Mouse (Mus musculus): ENCODE data around the gene Mafk. TPM values are rescaled to one million over a fixed set of nuclear protein-coding genes. Genes with fewer than 3 reads are reported as not detected.

The Mafk gene
- total and polyA plus RNA-seq, 3 experiments, result 16.4 to 24.1 (median 23.6) TPM

DNA sequence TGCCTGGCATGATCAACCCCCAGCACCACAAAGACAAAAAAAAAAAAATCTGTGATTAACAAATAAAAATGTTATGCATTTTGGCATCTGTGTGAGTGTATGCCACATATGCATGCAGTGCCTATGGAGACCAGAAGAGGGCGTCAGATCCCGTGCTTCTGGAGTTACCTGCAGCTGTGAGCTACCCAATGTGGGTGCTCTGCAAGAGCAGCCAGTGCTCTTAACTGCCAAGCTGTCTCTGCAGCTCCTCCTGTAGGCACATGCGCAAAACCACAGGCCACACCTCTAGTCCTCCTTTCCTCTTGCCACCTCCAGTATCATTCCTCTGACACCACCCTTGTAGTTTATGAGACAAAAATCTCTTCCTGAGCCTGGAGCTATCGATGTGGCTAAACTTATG, 18.1 kb downstream of the Mafk start:
- no peak overlapping the region for H3K4me3 ChIP-seq (replicated peaks in 1 of 3; ENCODE audit: low read depth in 2 of 3, low read length in 2 of 3, poor library complexity in 1 of 3)
- peaks cover 13% of the 10 kb centered on the region for H3K27me3 ChIP-seq (replicated peaks)
- H3K4me1 ChIP-seq (ENCODE audit: control insufficient read depth in 1 of 2, insufficient read depth in 2 of 2), result peaks cover 16 to 24% of the 10 kb centered on the region in 2 experiments
- in situ Hi-C loops (cut with MboI; ENCODE audit: low pct_ligation_motif_present, low pct_unique_long_range_greater_than_20kb, low sequenced_read_pairs) (no loop called here), dilution Hi-C loops (cut with MboI; ENCODE audit: extremely low pct_ligation_motif_present, extremely low pct_unique_long_range_greater_than_20kb, low sequenced_read_pairs) (no loop called here)
- no peak overlapping the region for H3K4me2 ChIP-seq (ENCODE audit: insufficient read depth, low read depth, poor library complexity, severe bottlenecking)
- no peak for DNase-seq (ENCODE audit: extremely low read depth)
- peaks cover 3% of the 10 kb centered on the region for H3K9me3 ChIP-seq (replicated peaks; ENCODE audit: low read length)
- TF ChIP-seq CTCF (conservative IDR thresholded peaks at IDR 0.05 in 1 of 2, IDR thresholded peaks at IDR 0.05 in 1 of 2; ENCODE audit: low read depth in 2 of 2, low read length in 2 of 2) (peak; percentile 42 to 46), MAX (IDR thresholded peaks at IDR 0.05; ENCODE audit: low read length) (no peak), MAFK (IDR thresholded peaks at IDR 0.05; ENCODE audit: insufficient replicate concordance, low read length) (no peak)
- no peak overlapping the region for H3K9ac ChIP-seq (ENCODE audit: insufficient read depth, low read depth)
- no peaks in the 10 kb centered on the region for H3K79me2 ChIP-seq (replicated peaks; ENCODE audit: control insufficient read depth, extremely low read depth, insufficient read depth, poor library complexity, severe bottlenecking)
- H3K27ac ChIP-seq (ENCODE audit: insufficient read depth, low read depth), result no peak overlapping the region
- H3K36me3 ChIP-seq (replicated peaks in 1 of 2; ENCODE audit: control insufficient read depth in 1 of 2, insufficient read depth in 1 of 2, low read length in 1 of 2), result no peaks in the 10 kb centered on the region

- peaks cover 3% of the 10 kb centered on the region for H3K9me3 ChIP-seq (replicated peaks; ENCODE audit: low read length)
- H3K27me3 ChIP-seq (replicated peaks), result peaks cover 13% of the 10 kb centered on the region
- H3K36me3 ChIP-seq (replicated peaks in 1 of 2; ENCODE audit: control insufficient read depth in 1 of 2, insufficient read depth in 1 of 2, low read length in 1 of 2), result no peaks in the 10 kb centered on the region
- H3K79me2 ChIP-seq (replicated peaks; ENCODE audit: control insufficient read depth, extremely low read depth, insufficient read depth, poor library complexity, severe bottlenecking), result no peaks in the 10 kb centered on the region
- no peak overlapping the region; the same call in 1 of the 2 replicates for H3K4me2 ChIP-seq (ENCODE audit: insufficient read depth, low read depth, poor library complexity, severe bottlenecking)
- H3K9ac ChIP-seq (ENCODE audit: insufficient read depth, low read depth), result no peak overlapping the region
- no peak for TF ChIP-seq ZMIZ1 (IDR thresholded peaks at IDR 0.05; ENCODE audit: low read depth, low read length)
- no peak for TF ChIP-seq MEF2A (IDR thresholded peaks at IDR 0.05; ENCODE audit: borderline replicate concordance, low read depth, low read length)
- no peak overlapping the region for H3K27ac ChIP-seq (ENCODE audit: insufficient read depth, low read depth)
- dilution Hi-C loops (cut with MboI; ENCODE audit: extremely low pct_ligation_motif_present, extremely low pct_unique_long_range_greater_than_20kb, low sequenced_read_pairs) (no loop called here), in situ Hi-C loops (cut with MboI; ENCODE audit: low pct_ligation_motif_present, low pct_unique_long_range_greater_than_20kb, low sequenced_read_pairs) (no loop called here)
- no peak overlapping the region for H3K4me3 ChIP-seq (replicated peaks in 1 of 3; ENCODE audit: low read depth in 2 of 3, low read length in 2 of 3, poor library complexity in 1 of 3)
- no peak for DNase-seq (ENCODE audit: extremely low read depth)
- H3K4me1 ChIP-seq (ENCODE audit: control insufficient read depth in 1 of 2, insufficient read depth in 2 of 2), result peaks cover 16 to 24% of the 10 kb centered on the region in 2 experiments
Observed at GRCm38 (mm10) chr5:139811677-139812397, 20.5 kb downstream of the Mafk start.

DNA sequence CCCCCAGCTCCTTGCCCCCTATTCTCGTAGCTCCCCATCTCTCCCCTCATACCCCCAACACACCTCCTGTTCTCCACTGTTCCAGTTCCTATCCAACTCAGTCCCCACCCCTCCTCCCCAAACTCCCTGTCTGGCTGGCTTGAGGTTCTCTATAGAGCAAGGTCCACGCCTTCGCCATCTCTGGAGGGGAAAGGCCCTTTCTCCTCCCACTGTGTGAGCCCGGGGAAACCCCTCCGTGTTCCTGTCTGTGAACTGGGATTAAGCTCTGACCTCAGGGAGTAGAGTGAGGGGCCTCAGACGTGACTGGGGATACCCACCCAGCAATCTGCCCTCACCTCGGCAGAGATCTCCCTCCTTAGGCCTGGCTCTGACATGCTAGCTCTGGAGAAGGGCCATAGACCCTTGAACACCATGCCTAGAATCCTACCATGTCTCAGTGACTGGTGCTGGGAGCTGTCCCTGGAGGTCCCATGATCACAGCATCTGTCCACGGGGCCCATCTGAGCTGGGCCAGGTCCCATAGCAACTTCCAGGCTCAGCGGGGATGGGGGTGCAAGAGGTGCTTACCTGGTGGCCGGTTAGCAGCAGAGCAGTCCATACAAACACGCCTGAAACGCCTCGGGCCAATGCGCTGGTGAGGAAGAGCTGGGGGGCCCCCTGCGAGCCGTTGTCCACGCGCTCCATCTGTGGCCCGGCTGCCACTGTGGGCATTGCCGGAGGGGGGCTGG, 21.2 kb downstream of the Mafk start:
- in situ Hi-C loops (cut with MboI; ENCODE audit: low pct_ligation_motif_present, low pct_unique_long_range_greater_than_20kb, low sequenced_read_pairs), result no loop called here
- no peak overlapping the region for H3K9ac ChIP-seq (ENCODE audit: insufficient read depth, low read depth)
- no peak overlapping the region for H3K27ac ChIP-seq (ENCODE audit: insufficient read depth, low read depth)
- H3K36me3 ChIP-seq (replicated peaks in 1 of 2; ENCODE audit: control insufficient read depth in 1 of 2, insufficient read depth in 1 of 2, low read length in 1 of 2), result no peaks in the 10 kb centered on the region
- peaks cover 13% of the 10 kb centered on the region for H3K27me3 ChIP-seq (replicated peaks)
- no peak overlapping the region for H3K4me3 ChIP-seq (replicated peaks in 1 of 3; ENCODE audit: low read depth in 2 of 3, low read length in 2 of 3, poor library complexity in 1 of 3)
- H3K9me3 ChIP-seq (replicated peaks; ENCODE audit: low read length), result peaks cover 3% of the 10 kb centered on the region
- DNase-seq (ENCODE audit: extremely low read depth), result no peak
- H3K4me1 ChIP-seq (ENCODE audit: control insufficient read depth in 1 of 2, insufficient read depth in 2 of 2), result peaks cover 16 to 24% of the 10 kb centered on the region in 2 experiments
- H3K4me2 ChIP-seq (ENCODE audit: insufficient read depth, low read depth, poor library complexity, severe bottlenecking), result peak overlapping the region; percentile 7; the same call in 1 of the 2 replicates
- TF ChIP-seq RCOR1 (conservative IDR thresholded peaks at IDR 0.05; ENCODE audit: low read depth, low read length) (no peak), ZC3H11A (IDR thresholded peaks at IDR 0.05; ENCODE audit: low read depth, low read length) (no peak), BHLHE40 (IDR thresholded peaks at IDR 0.05; ENCODE audit: low read depth, low read length) (no peak), MAFK (IDR thresholded peaks at IDR 0.05; ENCODE audit: insufficient replicate concordance, low read length) (no peak), MAX (IDR thresholded peaks at IDR 0.05; ENCODE audit: low read length) (no peak), TCF12 (IDR thresholded peaks at IDR 0.05; ENCODE audit: low read depth, low read length) (no peak), E2F4 (IDR thresholded peaks at IDR 0.05; ENCODE audit: insufficient replicate concordance, low read depth, low read length) (no peak), ZMIZ1 (IDR thresholded peaks at IDR 0.05; ENCODE audit: low read depth, low read length) (no peak), MAZ (IDR thresholded peaks at IDR 0.05; ENCODE audit: low read depth, low read length) (no peak), RAD21 (IDR thresholded peaks at IDR 0.05; ENCODE audit: low read depth, low read length) (no peak), NELFE (IDR thresholded peaks at IDR 0.05; ENCODE audit: low read depth, low read length) (no peak), GABPA (IDR thresholded peaks at IDR 0.05; ENCODE audit: insufficient replicate concordance, low read depth, low read length) (no peak), EP300 (IDR thresholded peaks at IDR 0.05; ENCODE audit: low read length) (no peak), CHD2 (IDR thresholded peaks at IDR 0.05; ENCODE audit: low read length) (no peak), JUN (IDR thresholded peaks at IDR 0.05; ENCODE audit: insufficient read depth, low read depth, low read length) (no peak)
- dilution Hi-C loops (cut with MboI; ENCODE audit: extremely low pct_ligation_motif_present, extremely low pct_unique_long_range_greater_than_20kb, low sequenced_read_pairs), result no loop called here
- no peaks in the 10 kb centered on the region for H3K79me2 ChIP-seq (replicated peaks; ENCODE audit: control insufficient read depth, extremely low read depth, insufficient read depth, poor library complexity, severe bottlenecking)
